Mouse (Mus musculus) liver, embryonic 15.5 days (tissue): ENCODE results near the gene Srms. TPM values are rescaled to one million over a fixed set of nuclear protein-coding genes. Genes with fewer than 3 reads are reported as not detected.

Experiments
- ATAC-seq: fragments of 200-750 bp; cut with Nextera tagmentation; 2 replicates; pipeline ENCODE4 v1.8.0; 2017; ENCODE audit warnings: moderate number of reproducible peaks, mild to moderate bottlenecking, moderate library complexity; ENCODE audit not compliant: insufficient read depth
- H3K27ac ChIP-seq: fragments of 300-500 bp; sonication (generic); replicated peaks from 2 replicates; pipeline ENCODE4 v1.5.1; 2015; ENCODE audit warnings: mild to moderate bottlenecking, inconsistent platforms
- H3K27me3 ChIP-seq: fragments of 300-500 bp; sonication (generic); 2 replicates; pipeline ENCODE4 v1.6.1; 2015; ENCODE audit warnings: mild to moderate bottlenecking, inconsistent platforms
- H3K36me3 ChIP-seq: fragments of 300-500 bp; sonication (generic); replicated peaks from 2 replicates; pipeline ENCODE4 v1.6.1; 2015; ENCODE audit warnings: moderate library complexity, mild to moderate bottlenecking, inconsistent platforms
- H3K4me1 ChIP-seq: fragments of 300-500 bp; sonication (generic); replicated peaks from 2 replicates; pipeline ENCODE4 v1.6.1; 2015; ENCODE audit warnings: inconsistent platforms
- H3K4me2 ChIP-seq: fragments of 300-500 bp; sonication (generic); 2 replicates; pipeline ENCODE4 v1.6.1; 2015; ENCODE audit warnings: moderate library complexity, mild to moderate bottlenecking, inconsistent platforms
- H3K4me3 ChIP-seq: fragments of 300-500 bp; sonication (generic); replicated peaks from 2 replicates; pipeline ENCODE4 v1.5.1; 2015; ENCODE audit warnings: mild to moderate bottlenecking, inconsistent platforms
- H3K9ac ChIP-seq: fragments of 300-500 bp; sonication (generic); 2 replicates; pipeline ENCODE4 v1.6.1; 2015; ENCODE audit warnings: moderate library complexity, mild to moderate bottlenecking, inconsistent platforms
- H3K9me3 ChIP-seq: fragments of 300-500 bp; sonication (generic); replicated peaks from 2 replicates; pipeline ENCODE4 v1.6.1; 2016; ENCODE audit warnings: inconsistent platforms
- WGBS: fragments of 180-500 bp; shearing (Covaris S2); methylation state at CpG from one replicate; pipeline ENCODE4 v1.1.7; 2015; ENCODE audit warnings: mixed read lengths; ENCODE audit not compliant: insufficient replicate concordance; 5-methylcytosine and 5-hydroxymethylcytosine counted together
- polyA plus RNA-seq: library from polyadenylated mRNA; unstranded; fragments of >200 nt; fragmentation: Nextera tagmentation; extraction: Ambion mirVana; gene quantifications from 2 replicates; pipeline ENCODE4 v1.2.1, GENCODE M21; 2015

The Srms gene
- polyA plus RNA-seq, 1 experiment from 2014 or later = 0.32 TPM

DNA sequence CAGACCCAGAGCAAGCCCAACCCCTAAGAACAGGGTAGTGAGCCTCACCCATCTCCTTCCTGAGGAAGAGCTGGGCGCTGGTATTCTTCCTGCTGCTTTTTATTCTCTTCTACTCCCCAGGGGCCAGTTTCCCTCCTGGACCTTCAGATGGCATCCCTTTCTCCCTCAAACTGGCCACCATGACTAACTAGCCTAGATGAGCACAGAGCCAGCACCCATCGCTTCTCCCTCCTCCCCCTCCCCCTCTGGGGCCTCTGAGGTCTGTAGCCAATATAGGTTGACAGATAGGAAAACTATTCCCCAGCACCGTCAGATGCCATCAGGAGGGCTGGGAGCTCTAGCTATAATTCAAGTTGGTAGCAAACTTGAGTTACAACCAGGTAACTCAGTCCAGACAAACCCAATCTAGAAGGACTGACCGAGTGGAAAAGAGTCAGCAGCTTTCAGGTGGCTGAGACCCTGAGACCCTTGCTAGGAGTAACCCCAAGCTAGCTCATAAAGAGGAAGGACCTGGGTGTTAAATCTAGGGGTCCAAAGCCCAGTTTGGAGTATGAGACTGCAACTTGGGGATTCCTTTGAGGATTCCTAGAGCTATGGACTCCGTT, 6.0 kb upstream of the Srms start:
- Histone ChIP-seq H3K36me3 (no peaks in the 10 kb centered on the region), H3K27ac (no peak overlapping the region), H3K27me3 (peaks cover 55% of the 10 kb centered on the region), H3K4me2 (peak overlapping the region; percentile 54), H3K4me1 (peaks cover 38% of the 10 kb centered on the region), H3K4me3 (no peak overlapping the region), H3K9ac (no peak overlapping the region), H3K9me3 (no peaks in the 10 kb centered on the region)
- ATAC-seq = no peak
- WGBS = 27% methylated on average over 5 of the region's 5 CpGs

DNA sequence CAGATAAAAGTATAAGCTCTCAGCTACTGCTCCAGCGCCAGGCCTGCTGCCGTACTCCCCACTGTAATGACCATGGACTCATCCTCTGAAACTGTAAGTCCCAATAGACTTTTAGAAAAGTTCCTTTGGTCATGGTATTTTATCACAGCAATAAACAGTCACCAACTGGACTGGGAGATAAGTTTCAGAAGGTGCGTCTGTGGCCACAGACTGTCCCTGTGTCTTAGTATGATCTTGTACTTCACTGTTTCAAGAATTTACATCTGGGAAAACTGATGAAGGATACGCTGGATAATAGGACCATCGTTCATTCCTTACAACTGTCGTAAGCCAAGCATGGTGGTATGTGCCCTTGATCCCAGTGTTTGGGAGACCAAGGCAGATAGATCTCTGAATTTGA, 3.1 kb upstream of the Srms start:
- H3K9me3 ChIP-seq = no peaks in the 10 kb centered on the region
- H3K27me3 ChIP-seq = peaks cover 67% of the 10 kb centered on the region
- H3K27ac ChIP-seq = no peak overlapping the region
- H3K4me3 ChIP-seq = no peak overlapping the region
- no peak overlapping the region for H3K4me2 ChIP-seq
- 53% methylated on average over 6 of the region's 6 CpGs for WGBS
- peaks cover 55% of the 10 kb centered on the region for H3K4me1 ChIP-seq
- no peaks in the 10 kb centered on the region for H3K36me3 ChIP-seq
- H3K9ac ChIP-seq = no peak overlapping the region
- peak; percentile 51 for ATAC-seq

- peak overlapping the region; percentile 73 for H3K4me2 ChIP-seq
- no peaks in the 10 kb centered on the region for H3K9me3 ChIP-seq
- H3K27me3 ChIP-seq = peaks cover 69% of the 10 kb centered on the region
- peaks cover 35% of the 10 kb centered on the region for H3K4me1 ChIP-seq
- 3% methylated on average over 34 of the region's 34 CpGs for WGBS
- 0 out of 2 replicates have a peak, but pooled peaks have one; percentile 16 for ATAC-seq
- H3K36me3 ChIP-seq = no peaks in the 10 kb centered on the region
- H3K9ac ChIP-seq = peak overlapping the region; percentile 37; the same call in 1 of the 2 replicates
- H3K4me3 ChIP-seq = peak overlapping the region; percentile 49
- H3K27ac ChIP-seq = no peak overlapping the region
Measured at GRCm38 (mm10) chr2:181212389-181213020, 480 bp downstream of the Srms start.

- peak; percentile 97 for ATAC-seq
- H3K9ac ChIP-seq = peak overlapping the region; percentile 32; the same call in 1 of the 2 replicates
- H3K9me3 ChIP-seq = no peaks in the 10 kb centered on the region
- H3K4me1 ChIP-seq = peaks cover 57% of the 10 kb centered on the region
- H3K36me3 ChIP-seq = no peaks in the 10 kb centered on the region
- WGBS = 24% methylated on average over 9 of the region's 9 CpGs
- peak overlapping the region; percentile 41 for H3K4me3 ChIP-seq
- peaks cover 28% of the 10 kb centered on the region for H3K27me3 ChIP-seq
- peak overlapping the region; percentile 90 for H3K27ac ChIP-seq
- H3K4me2 ChIP-seq = peak overlapping the region; percentile 76
Measured at GRCm38 (mm10) chr2:181206118-181206517, 6.9 kb downstream of the Srms start.

- Histone ChIP-seq H3K9me3 (no peaks in the 10 kb centered on the region), H3K9ac (peak overlapping the region; percentile 32), H3K4me1 (peaks cover 60% of the 10 kb centered on the region), H3K4me3 (peak overlapping the region; percentile 41), H3K4me2 (peak overlapping the region; percentile 76), H3K27me3 (peaks cover 27% of the 10 kb centered on the region), H3K36me3 (no peaks in the 10 kb centered on the region), H3K27ac (peak overlapping the region; percentile 90)
- WGBS = 48% methylated on average over 5 of the region's 5 CpGs
- ATAC-seq = peak; percentile 90
Measured at GRCm38 (mm10) chr2:181205678-181206077, 7.3 kb downstream of the Srms start.

DNA sequence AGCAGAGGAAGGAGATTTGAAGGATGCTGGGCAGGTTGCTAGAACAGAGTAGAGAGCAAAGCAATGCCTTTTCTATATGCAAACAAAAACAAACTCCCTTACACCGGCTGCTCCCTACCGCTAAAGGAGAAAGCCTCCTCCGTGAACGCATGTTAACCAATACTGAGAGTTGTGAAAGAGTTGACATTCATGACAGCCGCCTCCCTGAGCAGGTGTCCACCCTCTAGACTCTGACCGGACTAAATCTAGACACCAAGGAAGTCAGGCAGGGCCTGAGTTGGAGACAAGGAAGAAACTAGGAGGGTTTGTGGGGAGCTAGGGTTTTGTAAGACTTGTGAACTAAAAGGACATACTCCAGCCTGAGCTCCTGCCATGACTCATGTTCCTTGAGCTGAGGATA, 10.1 kb downstream of the Srms start:
- Histone ChIP-seq H3K4me3 (no peak overlapping the region), H3K27me3 (peaks cover 20% of the 10 kb centered on the region), H3K36me3 (no peaks in the 10 kb centered on the region), H3K9ac (no peak overlapping the region), H3K9me3 (no peaks in the 10 kb centered on the region), H3K4me2 (no peak overlapping the region), H3K27ac (no peak overlapping the region), H3K4me1 (peaks cover 68% of the 10 kb centered on the region)
- 63% methylated on average over 6 of the region's 6 CpGs for WGBS
- no peak for ATAC-seq

DNA sequence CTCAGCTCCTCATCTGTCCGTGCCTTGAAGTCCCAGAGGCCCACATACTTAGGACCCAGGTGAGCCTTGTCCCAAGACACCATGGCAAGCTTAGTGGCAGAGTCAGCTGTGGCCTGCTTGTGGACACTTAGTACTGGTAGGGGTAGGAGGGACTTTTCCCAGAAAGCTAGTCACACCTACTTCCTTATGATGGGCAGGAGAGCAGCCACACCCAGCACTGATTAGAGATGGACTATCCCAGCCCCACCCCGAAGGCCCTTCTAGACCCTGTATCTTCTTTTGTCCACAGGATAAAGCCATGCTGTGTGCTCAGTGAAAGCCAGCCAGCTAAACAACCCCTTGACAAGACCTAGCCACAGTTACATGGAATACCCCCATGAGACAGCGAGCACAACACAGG, 10.6 kb downstream of the Srms start, which contains the start of gene Ptk6:
TSS of gene Ptk6 (minus strand) at position 368 of the 400 bp plus-strand sequence.
- peaks cover 65% of the 10 kb centered on the region for H3K4me1 ChIP-seq
- ATAC-seq = no peak

GRCm38 (mm10) chr2:181201606-181202005, 11.4 kb downstream of the Srms start:
- Histone ChIP-seq H3K9me3 (no peaks in the 10 kb centered on the region), H3K27ac (no peak overlapping the region), H3K4me2 (no peak overlapping the region), H3K36me3 (no peaks in the 10 kb centered on the region), H3K27me3 (peaks cover 26% of the 10 kb centered on the region), H3K4me1 (peaks cover 65% of the 10 kb centered on the region), H3K4me3 (no peak overlapping the region), H3K9ac (no peak overlapping the region)
- WGBS = 46% methylated on average over 3 of the region's 3 CpGs
- no peak for ATAC-seq

More for the DNA sequence above, 10.6 kb downstream of the Srms start, which contains the start of gene Ptk6:
- H3K9me3 ChIP-seq = no peaks in the 10 kb centered on the region
- H3K4me3 ChIP-seq = no peak within 1 kb of the TSS
- no peaks in the 10 kb centered on the region for H3K36me3 ChIP-seq
- no peak within 1 kb of the TSS for H3K4me2 ChIP-seq
- no peak within 1 kb of the TSS for H3K9ac ChIP-seq
- H3K27ac ChIP-seq = no peak within 1 kb of the TSS
- WGBS = 73% methylated on average over 3 of the region's 3 CpGs
- H3K27me3 ChIP-seq = peaks cover 20% of the 10 kb centered on the region

- H3K27me3 ChIP-seq = peaks cover 58% of the 10 kb centered on the region
- peak; percentile 76 for ATAC-seq
- WGBS = 54% methylated on average over 4 of the region's 4 CpGs
- peak overlapping the region; percentile 3 for H3K4me2 ChIP-seq
- H3K36me3 ChIP-seq = no peaks in the 10 kb centered on the region
- H3K4me1 ChIP-seq = peaks cover 32% of the 10 kb centered on the region
- H3K9me3 ChIP-seq = no peaks in the 10 kb centered on the region
- H3K9ac ChIP-seq = no peak overlapping the region
- no peak overlapping the region for H3K4me3 ChIP-seq
- no peak overlapping the region for H3K27ac ChIP-seq
Measured at GRCm38 (mm10) chr2:181196628-181197300, 16.2 kb downstream of the Srms start.

- Histone ChIP-seq H3K9ac (no peak overlapping the region), H3K27ac (no peak overlapping the region), H3K9me3 (no peaks in the 10 kb centered on the region), H3K4me3 (no peak overlapping the region), H3K27me3 (peaks cover 38% of the 10 kb centered on the region), H3K4me1 (peaks cover 38% of the 10 kb centered on the region), H3K4me2 (no peak overlapping the region), H3K36me3 (no peaks in the 10 kb centered on the region; the same call in 1 of the 2 replicates)
- no peak for ATAC-seq
- WGBS = 46% methylated on average over 3 of the region's 3 CpGs
Measured at GRCm38 (mm10) chr2:181193044-181193443, 19.9 kb downstream of the Srms start.

DNA sequence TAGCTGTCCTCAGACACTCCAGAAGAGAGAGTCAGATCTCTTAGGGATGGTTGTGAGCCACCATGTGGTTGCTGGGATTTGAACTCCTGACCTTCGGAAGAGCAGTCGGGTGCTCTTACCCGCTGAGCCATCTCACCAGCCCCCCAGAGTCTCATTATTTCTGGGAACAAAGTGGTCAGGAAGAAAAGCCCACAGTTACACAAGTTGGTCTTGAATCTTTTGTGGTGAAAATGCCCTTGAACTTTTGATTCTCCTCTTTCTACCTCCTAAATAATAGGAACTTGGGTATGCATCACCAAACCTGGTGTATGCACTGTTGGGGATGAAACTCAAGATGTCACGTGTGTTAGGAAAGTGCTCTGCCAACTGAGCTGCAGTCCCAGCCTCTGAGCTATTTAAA, 21.0 kb downstream of the Srms start:
- Histone ChIP-seq H3K27me3 (peaks cover 34% of the 10 kb centered on the region), H3K4me2 (no peak overlapping the region), H3K9me3 (no peaks in the 10 kb centered on the region), H3K27ac (no peak overlapping the region), H3K36me3 (no peaks in the 10 kb centered on the region; the same call in 1 of the 2 replicates), H3K9ac (no peak overlapping the region), H3K4me3 (no peak overlapping the region), H3K4me1 (peaks cover 41% of the 10 kb centered on the region)
- 68% methylated on average over 4 of the region's 4 CpGs for WGBS
- ATAC-seq = no peak
